Mouse (Mus musculus): ENCODE measurements around the gene Eif3a. TPM values are rescaled to one million over a fixed set of nuclear protein-coding genes. Genes with fewer than 3 reads are reported as not detected.

Eif3a gene
- polyA plus RNA-seq, 1 experiment from 2014 or later = 144 TPM

GRCm38 (mm10) chr19:60740560-60740959, 49.9 kb downstream of the Eif3a start:
- Histone ChIP-seq H3K4me1 (ENCODE audit: insufficient read depth, low read length) (no peaks in the 10 kb centered on the region), H3K4me3 (ENCODE audit: low read length) (no peak overlapping the region), H3K27me3 (ENCODE audit: insufficient read depth, low read length) (no peaks in the 10 kb centered on the region), H3K9ac (replicated peaks; ENCODE audit: low read length) (no peak overlapping the region), H3K4me2 (replicated peaks; ENCODE audit: low read depth, low read length) (no peak overlapping the region), H3K27ac (ENCODE audit: low read length) (no peak overlapping the region), H3K9me3 (ENCODE audit: low read length) (no peaks in the 10 kb centered on the region), H3K36me3 (ENCODE audit: insufficient read depth, low read length) (no peaks in the 10 kb centered on the region)
- no peak for ATAC-seq (ENCODE audit: low FRiP score, low TSS enrichment)
- WGBS = 59% methylated on average over 1 of the region's 1 CpGs

- no peaks in the 10 kb centered on the region for H3K4me1 ChIP-seq (ENCODE audit: insufficient read depth, low read length)
- WGBS = 75% methylated on average over 1 of the region's 1 CpGs
- H3K9me3 ChIP-seq (ENCODE audit: low read length) = no peaks in the 10 kb centered on the region
Measured at GRCm38 (mm10) chr19:60731966-60732365, 58.5 kb downstream of the Eif3a start.

GRCm38 (mm10) chr19:60731299-60731698, 59.2 kb downstream of the Eif3a start:
- H3K36me3 ChIP-seq (ENCODE audit: insufficient read depth, low read length) = no peaks in the 10 kb centered on the region
- H3K4me2 ChIP-seq (replicated peaks; ENCODE audit: low read depth, low read length) = no peak overlapping the region
- no peaks in the 10 kb centered on the region for H3K27me3 ChIP-seq (ENCODE audit: insufficient read depth, low read length)
- no peaks in the 10 kb centered on the region for H3K4me1 ChIP-seq (ENCODE audit: insufficient read depth, low read length)
- H3K4me3 ChIP-seq (ENCODE audit: low read length) = no peak overlapping the region
- WGBS = 59% methylated on average over 1 of the region's 1 CpGs
- H3K9ac ChIP-seq (replicated peaks; ENCODE audit: low read length) = no peak overlapping the region
- H3K27ac ChIP-seq (ENCODE audit: low read length) = no peak overlapping the region
- ATAC-seq (ENCODE audit: low FRiP score, low TSS enrichment) = no peak
- H3K9me3 ChIP-seq (ENCODE audit: low read length) = no peaks in the 10 kb centered on the region

More at GRCm38 (mm10) chr19:60731966-60732365, 58.5 kb downstream of the Eif3a start:
- Histone ChIP-seq H3K4me2 (replicated peaks; ENCODE audit: low read depth, low read length) (no peak overlapping the region), H3K36me3 (ENCODE audit: insufficient read depth, low read length) (no peaks in the 10 kb centered on the region), H3K4me3 (ENCODE audit: low read length) (no peak overlapping the region), H3K27me3 (ENCODE audit: insufficient read depth, low read length) (no peaks in the 10 kb centered on the region), H3K9ac (replicated peaks; ENCODE audit: low read length) (no peak overlapping the region), H3K27ac (ENCODE audit: low read length) (no peak overlapping the region)
- ATAC-seq (ENCODE audit: low FRiP score, low TSS enrichment) = no peak

- Histone ChIP-seq H3K9me3 (ENCODE audit: low read length) (no peaks in the 10 kb centered on the region), H3K4me3 (ENCODE audit: low read length) (no peak overlapping the region), H3K4me1 (ENCODE audit: insufficient read depth, low read length) (no peaks in the 10 kb centered on the region), H3K9ac (replicated peaks; ENCODE audit: low read length) (no peak overlapping the region), H3K36me3 (ENCODE audit: insufficient read depth, low read length) (no peaks in the 10 kb centered on the region), H3K27ac (ENCODE audit: low read length) (no peak overlapping the region), H3K27me3 (ENCODE audit: insufficient read depth, low read length) (no peaks in the 10 kb centered on the region), H3K4me2 (replicated peaks; ENCODE audit: low read depth, low read length) (no peak overlapping the region)
- WGBS = 49% methylated on average over 2 of the region's 2 CpGs
- no peak for ATAC-seq (ENCODE audit: low FRiP score, low TSS enrichment)
Measured at GRCm38 (mm10) chr19:60730281-60730852, 60.1 kb downstream of the Eif3a start.

- Histone ChIP-seq H3K4me3 (ENCODE audit: low read length) (no peak overlapping the region), H3K36me3 (ENCODE audit: insufficient read depth, low read length) (no peaks in the 10 kb centered on the region), H3K9me3 (ENCODE audit: low read length) (no peaks in the 10 kb centered on the region), H3K4me1 (ENCODE audit: insufficient read depth, low read length) (no peaks in the 10 kb centered on the region), H3K4me2 (replicated peaks; ENCODE audit: low read depth, low read length) (no peak overlapping the region), H3K9ac (replicated peaks; ENCODE audit: low read length) (no peak overlapping the region), H3K27me3 (ENCODE audit: insufficient read depth, low read length) (no peaks in the 10 kb centered on the region), H3K27ac (ENCODE audit: low read length) (no peak overlapping the region)
- WGBS = 94% methylated on average over 2 of the region's 2 CpGs
- ATAC-seq (ENCODE audit: low FRiP score, low TSS enrichment) = no peak
Measured at GRCm38 (mm10) chr19:60716381-60716780, 74.1 kb downstream of the Eif3a start.

GRCm38 (mm10) chr19:60712577-60712976, 77.9 kb downstream of the Eif3a start:
- H3K9ac ChIP-seq (replicated peaks; ENCODE audit: low read length) = no peak overlapping the region
- no peak overlapping the region for H3K4me2 ChIP-seq (replicated peaks; ENCODE audit: low read depth, low read length)
- 87% methylated on average over 2 of the region's 2 CpGs for WGBS
- no peaks in the 10 kb centered on the region for H3K9me3 ChIP-seq (ENCODE audit: low read length)
- H3K4me3 ChIP-seq (ENCODE audit: low read length) = no peak overlapping the region
- no peaks in the 10 kb centered on the region for H3K36me3 ChIP-seq (ENCODE audit: insufficient read depth, low read length)
- no peak for ATAC-seq (ENCODE audit: low FRiP score, low TSS enrichment)
- no peaks in the 10 kb centered on the region for H3K27me3 ChIP-seq (ENCODE audit: insufficient read depth, low read length)
- H3K27ac ChIP-seq (ENCODE audit: low read length) = no peak overlapping the region
- no peaks in the 10 kb centered on the region for H3K4me1 ChIP-seq (ENCODE audit: insufficient read depth, low read length)

Small RNA genes within 50 kb of the gene (microRNA-seq; reads per million reads assigned to microRNA genes)
- not detected for gene mmu-mir-3084-1

Other genes with a start within 250 kb of the Eif3a start
- gene Cacul1, start 209.6 kb downstream of the Eif3a start, polyA plus RNA-seq (2015; fragmentation: Nextera tagmentation; extraction: Ambion mirVana) = 17.5 and 19.2 TPM in 2 replicates
- gene Nanos1, start 34.7 kb downstream of the Eif3a start, polyA plus RNA-seq (2015; fragmentation: Nextera tagmentation; extraction: Ambion mirVana) = 0.97 and 1.0 TPM in 2 replicates
- 27.7 and 29.9 TPM in 2 replicates for gene Fam45a, start 20.9 kb upstream of the Eif3a start, polyA plus RNA-seq (2015; fragmentation: Nextera tagmentation; extraction: Ambion mirVana)
- 8.6 and 8.9 TPM in 2 replicates for gene Sfxn4, start 70.8 kb upstream of the Eif3a start, polyA plus RNA-seq (2015; fragmentation: Nextera tagmentation; extraction: Ambion mirVana)
- 136 and 150 TPM in 2 replicates for gene Prdx3, start 83.9 kb upstream of the Eif3a start, polyA plus RNA-seq (2015; fragmentation: Nextera tagmentation; extraction: Ambion mirVana)
- 2.7 TPM in 2 replicates for gene Grk5, start 99.1 kb upstream of the Eif3a start, polyA plus RNA-seq (2015; fragmentation: Nextera tagmentation; extraction: Ambion mirVana)

All from kidney, embryonic 16.5 days (tissue).